Mouse (Mus musculus) stomach, embryonic 15.5 days (tissue): ENCODE data around the gene Gart. TPM values are rescaled to one million over a fixed set of nuclear protein-coding genes. Genes with fewer than 3 reads are reported as not detected.

Source experiments
- ATAC-seq: fragments of 200-750 bp; cut with Nextera tagmentation; 2 replicates; pipeline ENCODE4 v1.8.0; 2017; ENCODE audit warnings: low read depth, moderate number of reproducible peaks, moderate TSS enrichment; ENCODE audit not compliant: insufficient read depth, low FRiP score
- H3K27ac ChIP-seq: fragments of 300-500 bp; sonication (generic); 2 replicates; pipeline ENCODE4 v1.5.1; 2015; ENCODE audit warnings: mild to moderate bottlenecking, inconsistent platforms
- H3K27me3 ChIP-seq: fragments of 300-500 bp; sonication (generic); replicated peaks from 2 replicates; pipeline ENCODE4 v1.6.1; 2015; ENCODE audit warnings: inconsistent platforms
- H3K36me3 ChIP-seq: fragments of 300-500 bp; sonication (generic); 2 replicates; pipeline ENCODE4 v1.6.1; 2015; ENCODE audit warnings: inconsistent platforms
- H3K4me1 ChIP-seq: fragments of 300-500 bp; sonication (generic); 2 replicates; pipeline ENCODE4 v1.6.1; 2015; ENCODE audit warnings: inconsistent platforms
- H3K4me2 ChIP-seq: fragments of 300-500 bp; sonication (generic); 2 replicates; pipeline ENCODE4 v1.6.1; 2015; ENCODE audit warnings: mild to moderate bottlenecking, inconsistent platforms
- H3K4me3 ChIP-seq: fragments of 300-500 bp; sonication (generic); replicated peaks from 2 replicates; pipeline ENCODE4 v1.5.1; 2015; ENCODE audit warnings: inconsistent platforms
- H3K9ac ChIP-seq: fragments of 300-500 bp; sonication (generic); 2 replicates; pipeline ENCODE4 v1.6.1; 2015; ENCODE audit warnings: inconsistent platforms
- H3K9me3 ChIP-seq: fragments of 300-500 bp; sonication (generic); 2 replicates; pipeline ENCODE4 v1.6.1; 2016; ENCODE audit warnings: inconsistent platforms
- WGBS: fragments of 180-500 bp; shearing (Covaris S2); methylation state at CpG from one replicate; pipeline ENCODE4 v1.1.7; 2015; 5-methylcytosine and 5-hydroxymethylcytosine counted together
- polyA plus RNA-seq: library from polyadenylated mRNA; unstranded; fragments of >200 nt; fragmentation: Nextera tagmentation; extraction: Ambion mirVana; gene quantifications from 2 replicates; pipeline ENCODE4 v1.2.1, GENCODE M21; 2015

Gart gene
- polyA plus RNA-seq, 1 experiment from 2014 or later: 107 TPM

- Histone ChIP-seq H3K4me2 (no peak overlapping the region), H3K36me3 (no peaks in the 10 kb centered on the region), H3K9me3 (no peaks in the 10 kb centered on the region), H3K27ac (no peak overlapping the region), H3K9ac (no peak overlapping the region), H3K27me3 (no peaks in the 10 kb centered on the region), H3K4me3 (no peak overlapping the region), H3K4me1 (no peaks in the 10 kb centered on the region)
- no peak for ATAC-seq
Observed at GRCm38 (mm10) chr16:91599242-91599641, 47.5 kb downstream of the Gart start.

GRCm38 (mm10) chr16:91597672-91598010, 49.1 kb downstream of the Gart start, which contains the start of gene Tmem50b:
TSS of gene Tmem50b (minus strand) at chr16:91597800.
- WGBS: 1% methylated on average over 34 of the region's 34 CpGs
- peak; percentile 99 for ATAC-seq
- H3K27ac ChIP-seq: 0 out of 2 replicates have a peak within 1 kb of the TSS, but pooled peaks have one; percentile 18
- no peaks in the 10 kb centered on the region for H3K4me1 ChIP-seq
- H3K9me3 ChIP-seq: no peaks in the 10 kb centered on the region
- no peaks in the 10 kb centered on the region for H3K36me3 ChIP-seq
- peak within 1 kb of the TSS; percentile 50 for H3K9ac ChIP-seq
- peak within 1 kb of the TSS; percentile 80 for H3K4me3 ChIP-seq
- no peaks in the 10 kb centered on the region for H3K27me3 ChIP-seq
- peak within 1 kb of the TSS; percentile 88 for H3K4me2 ChIP-seq

GRCm38 (mm10) chr16:91596779-91597671, 49.7 kb downstream of the Gart start:
- H3K9me3 ChIP-seq: no peaks in the 10 kb centered on the region
- 0 out of 2 replicates have a peak overlapping the region, but pooled peaks have one; percentile 18 for H3K27ac ChIP-seq
- peak overlapping the region; percentile 50 for H3K9ac ChIP-seq
- no peaks in the 10 kb centered on the region for H3K36me3 ChIP-seq
- no peaks in the 10 kb centered on the region for H3K4me1 ChIP-seq
- WGBS: under 1% methylated on average over 70 of the region's 75 CpGs
- H3K4me2 ChIP-seq: peak overlapping the region; percentile 88
- no peak; the same call in 1 of the 2 replicates for ATAC-seq
- no peaks in the 10 kb centered on the region for H3K27me3 ChIP-seq
- peak overlapping the region; percentile 80 for H3K4me3 ChIP-seq

- Histone ChIP-seq H3K9me3 (no peaks in the 10 kb centered on the region), H3K27ac (no peak overlapping the region), H3K9ac (no peak overlapping the region), H3K27me3 (no peaks in the 10 kb centered on the region), H3K36me3 (no peaks in the 10 kb centered on the region), H3K4me2 (peak overlapping the region; percentile 88), H3K4me1 (no peaks in the 10 kb centered on the region), H3K4me3 (peak overlapping the region; percentile 80)
- 16% methylated on average over 9 of the region's 9 CpGs for WGBS
- no peak for ATAC-seq
Observed at GRCm38 (mm10) chr16:91596397-91596778, 50.4 kb downstream of the Gart start.

- no peaks in the 10 kb centered on the region for H3K27me3 ChIP-seq
- 85% methylated on average over 6 of the region's 6 CpGs for WGBS
- H3K4me3 ChIP-seq: no peak overlapping the region
- no peaks in the 10 kb centered on the region for H3K4me1 ChIP-seq
- no peak overlapping the region for H3K4me2 ChIP-seq
- H3K9me3 ChIP-seq: no peaks in the 10 kb centered on the region
- no peak overlapping the region for H3K27ac ChIP-seq
- H3K36me3 ChIP-seq: no peaks in the 10 kb centered on the region
- no peak for ATAC-seq
- no peak overlapping the region for H3K9ac ChIP-seq
Observed at GRCm38 (mm10) chr16:91595076-91595475, 51.7 kb downstream of the Gart start.

GRCm38 (mm10) chr16:91593262-91593661, 53.5 kb downstream of the Gart start:
- H3K9me3 ChIP-seq: no peaks in the 10 kb centered on the region
- H3K4me1 ChIP-seq: no peaks in the 10 kb centered on the region
- WGBS: 41% methylated on average over 3 of the region's 3 CpGs
- no peak overlapping the region for H3K27ac ChIP-seq
- no peak overlapping the region for H3K4me3 ChIP-seq
- no peaks in the 10 kb centered on the region for H3K36me3 ChIP-seq
- no peaks in the 10 kb centered on the region for H3K27me3 ChIP-seq
- H3K4me2 ChIP-seq: no peak overlapping the region
- ATAC-seq: no peak
- no peak overlapping the region for H3K9ac ChIP-seq

GRCm38 (mm10) chr16:91592162-91592561, 54.6 kb downstream of the Gart start:
- Histone ChIP-seq H3K4me1 (no peaks in the 10 kb centered on the region), H3K9ac (no peak overlapping the region), H3K4me3 (no peak overlapping the region), H3K4me2 (no peak overlapping the region), H3K36me3 (no peaks in the 10 kb centered on the region), H3K9me3 (no peaks in the 10 kb centered on the region), H3K27ac (no peak overlapping the region), H3K27me3 (no peaks in the 10 kb centered on the region)
- no peak; the same call in 1 of the 2 replicates for ATAC-seq
- WGBS: 41% methylated on average over 8 of the region's 8 CpGs

- Histone ChIP-seq H3K9ac (no peak overlapping the region), H3K4me1 (no peaks in the 10 kb centered on the region), H3K9me3 (no peaks in the 10 kb centered on the region), H3K36me3 (no peaks in the 10 kb centered on the region), H3K4me2 (no peak overlapping the region), H3K27ac (no peak overlapping the region), H3K27me3 (no peaks in the 10 kb centered on the region), H3K4me3 (no peak overlapping the region)
- no peak for ATAC-seq
- WGBS: 87% methylated on average over 3 of the region's 3 CpGs
Observed at GRCm38 (mm10) chr16:91588703-91589102, 58.0 kb downstream of the Gart start.

- WGBS: 67% methylated on average over 6 of the region's 6 CpGs
- Histone ChIP-seq H3K9me3 (no peaks in the 10 kb centered on the region), H3K4me3 (no peak overlapping the region), H3K36me3 (no peaks in the 10 kb centered on the region), H3K27ac (no peak overlapping the region), H3K27me3 (no peaks in the 10 kb centered on the region), H3K9ac (no peak overlapping the region), H3K4me1 (no peaks in the 10 kb centered on the region), H3K4me2 (no peak overlapping the region)
- ATAC-seq: no peak
Observed at GRCm38 (mm10) chr16:91587730-91588453, 58.9 kb downstream of the Gart start.

GRCm38 (mm10) chr16:91586244-91586643, 60.5 kb downstream of the Gart start:
- no peak overlapping the region for H3K4me2 ChIP-seq
- H3K9me3 ChIP-seq: no peaks in the 10 kb centered on the region
- H3K9ac ChIP-seq: no peak overlapping the region
- H3K36me3 ChIP-seq: no peaks in the 10 kb centered on the region
- H3K27ac ChIP-seq: no peak overlapping the region
- H3K4me1 ChIP-seq: no peaks in the 10 kb centered on the region
- ATAC-seq: no peak
- H3K4me3 ChIP-seq: no peak overlapping the region
- WGBS: 89% methylated on average over 6 of the region's 6 CpGs
- no peaks in the 10 kb centered on the region for H3K27me3 ChIP-seq

- 82% methylated on average over 5 of the region's 5 CpGs for WGBS
Observed at GRCm38 (mm10) chr16:91585617-91586016, 61.1 kb downstream of the Gart start.

GRCm38 (mm10) chr16:91582307-91582706, 64.4 kb downstream of the Gart start:
- H3K9ac ChIP-seq: no peak overlapping the region
- no peaks in the 10 kb centered on the region for H3K4me1 ChIP-seq
- no peak overlapping the region for H3K4me3 ChIP-seq
- H3K9me3 ChIP-seq: no peaks in the 10 kb centered on the region
- no peak for ATAC-seq
- 72% methylated on average over 2 of the region's 2 CpGs for WGBS
- H3K27me3 ChIP-seq: no peaks in the 10 kb centered on the region
- no peaks in the 10 kb centered on the region for H3K36me3 ChIP-seq
- no peak overlapping the region for H3K27ac ChIP-seq
- no peak overlapping the region for H3K4me2 ChIP-seq

More at GRCm38 (mm10) chr16:91585617-91586016, 61.1 kb downstream of the Gart start:
- Histone ChIP-seq H3K9ac (no peak overlapping the region), H3K4me2 (no peak overlapping the region), H3K27me3 (no peaks in the 10 kb centered on the region), H3K4me3 (no peak overlapping the region), H3K4me1 (no peaks in the 10 kb centered on the region), H3K27ac (no peak overlapping the region), H3K36me3 (no peaks in the 10 kb centered on the region), H3K9me3 (no peaks in the 10 kb centered on the region)
- ATAC-seq: no peak
